Mouse (Mus musculus): ENCODE measurements around the gene Pax2.

The Pax2 gene

GRCm38 (mm10) chr19:44788488-44788887 lies 32.6 kb downstream of the Pax2 start:
- DNase-seq = no peak

GRCm38 (mm10) chr19:44791981-44792380 lies 36.1 kb downstream of the Pax2 start:
- no peak for DNase-seq

GRCm38 (mm10) chr19:44797110-44798060 lies 41.5 kb downstream of the Pax2 start:
- DNase-seq = no peak

GRCm38 (mm10) chr19:44798731-44799130 lies 42.9 kb downstream of the Pax2 start:
- no peak for DNase-seq

GRCm38 (mm10) chr19:44799156-44799555 lies 43.3 kb downstream of the Pax2 start:
- DNase-seq = no peak

GRCm38 (mm10) chr19:44800327-44800726 lies 44.5 kb downstream of the Pax2 start:
- no peak for DNase-seq

- no peak for DNase-seq
These were observed 52.9 kb downstream of the Pax2 start for GRCm38 (mm10) chr19:44808734-44809133.

- no peak for DNase-seq
These were observed 57.0 kb downstream of the Pax2 start for GRCm38 (mm10) chr19:44812666-44813429.

GRCm38 (mm10) chr19:44815111-44815510 lies 59.3 kb downstream of the Pax2 start:
- no peak for DNase-seq

GRCm38 (mm10) chr19:44817403-44818128 lies 61.7 kb downstream of the Pax2 start:
- DNase-seq = no peak

GRCm38 (mm10) chr19:44818676-44819075 lies 62.8 kb downstream of the Pax2 start:
- DNase-seq = no peak

GRCm38 (mm10) chr19:44821581-44821980 lies 65.7 kb downstream of the Pax2 start:
- no peak for DNase-seq

- no peak for DNase-seq
These were observed 66.5 kb downstream of the Pax2 start for GRCm38 (mm10) chr19:44822295-44822694.

GRCm38 (mm10) chr19:44823657-44824056 lies 67.8 kb downstream of the Pax2 start:
- DNase-seq = no peak

- DNase-seq = no peak
These were observed 69.4 kb downstream of the Pax2 start for GRCm38 (mm10) chr19:44825216-44825768.

GRCm38 (mm10) chr19:44825819-44826218 lies 70.0 kb downstream of the Pax2 start:
- DNase-seq = no peak

- DNase-seq = no peak
These were observed 77.5 kb downstream of the Pax2 start for GRCm38 (mm10) chr19:44833391-44833790.

- no peak for DNase-seq
These were observed 78.6 kb downstream of the Pax2 start for GRCm38 (mm10) chr19:44834218-44835041.

GRCm38 (mm10) chr19:44835042-44835930 lies 79.4 kb downstream of the Pax2 start:
- DNase-seq = no peak

- DNase-seq = peak; percentile 9
These were observed 80.4 kb downstream of the Pax2 start for GRCm38 (mm10) chr19:44835931-44836861.

Measured in lung, postnatal 36 days (tissue).